Mouse (Mus musculus) thymus, postnatal 36 days (tissue): ENCODE results near the gene Tgif1.
"Not testable (repeated sequence)": the region's sequence is repeated elsewhere in the genome, so short reads cannot be mapped to it uniquely, and the experiment has no call there.

Experiments
- DNase-seq, 2 experiments: peaks; one replicate each; pipeline ENCODE4 v3.0.0; 2022; ENCODE audit warnings: mixed read lengths in 2 of 2

Tgif1 gene

GRCm38 (mm10) chr17:70838533-70838932, 14.8 kb downstream of the Tgif1 start:
- DNase-seq, result no peak

GRCm38 (mm10) chr17:70838031-70838430, 15.3 kb downstream of the Tgif1 start:
- DNase-seq, result no peak

- DNase-seq, result not testable (repeated sequence)
Measured at GRCm38 (mm10) chr17:70837474-70837873, 15.9 kb downstream of the Tgif1 start.

GRCm38 (mm10) chr17:70836820-70837219, 16.5 kb downstream of the Tgif1 start:
- DNase-seq, result no peak

- DNase-seq, result no peak
Measured at GRCm38 (mm10) chr17:70835071-70835790, 18.1 kb downstream of the Tgif1 start.

- no peak for DNase-seq
Measured at GRCm38 (mm10) chr17:70834430-70834965, 18.8 kb downstream of the Tgif1 start.

GRCm38 (mm10) chr17:70832544-70832943, 20.8 kb downstream of the Tgif1 start:
- DNase-seq, result no peak

GRCm38 (mm10) chr17:70831591-70831990, 21.8 kb downstream of the Tgif1 start:
- no peak for DNase-seq

GRCm38 (mm10) chr17:70829943-70830715, 23.2 kb downstream of the Tgif1 start:
- DNase-seq, result no peak

- no peak for DNase-seq
Measured at GRCm38 (mm10) chr17:70829217-70829616, 24.1 kb downstream of the Tgif1 start.

- DNase-seq, result no peak
Measured at GRCm38 (mm10) chr17:70828569-70828968, 24.8 kb downstream of the Tgif1 start.

GRCm38 (mm10) chr17:70828180-70828528, 25.2 kb downstream of the Tgif1 start:
- DNase-seq, result no peak

- DNase-seq, result not testable (repeated sequence)
Measured at GRCm38 (mm10) chr17:70827463-70828179, 25.7 kb downstream of the Tgif1 start.

- DNase-seq, result no peak
Measured at GRCm38 (mm10) chr17:70826227-70826626, 27.1 kb downstream of the Tgif1 start.

GRCm38 (mm10) chr17:70823083-70823482, 30.3 kb downstream of the Tgif1 start:
- no peak for DNase-seq

GRCm38 (mm10) chr17:70817862-70818451, 35.4 kb downstream of the Tgif1 start:
- no peak for DNase-seq

- no peak for DNase-seq
Measured at GRCm38 (mm10) chr17:70815001-70815400, 38.3 kb downstream of the Tgif1 start.

- DNase-seq, result no peak
Measured at GRCm38 (mm10) chr17:70810795-70811194, 42.6 kb downstream of the Tgif1 start.

- no peak for DNase-seq
Measured at GRCm38 (mm10) chr17:70809776-70810175, 43.6 kb downstream of the Tgif1 start.

- no peak for DNase-seq
Measured at GRCm38 (mm10) chr17:70808837-70809236, 44.5 kb downstream of the Tgif1 start.

GRCm38 (mm10) chr17:70807885-70808284, 45.5 kb downstream of the Tgif1 start:
- DNase-seq, result no peak

- DNase-seq, result no peak
Measured at GRCm38 (mm10) chr17:70806600-70806999, 46.7 kb downstream of the Tgif1 start.

- DNase-seq, result no peak
Measured at GRCm38 (mm10) chr17:70805866-70806265, 47.5 kb downstream of the Tgif1 start.
